Mouse (Mus musculus) hindbrain, embryonic 11.5 days (tissue): ENCODE measurements around the gene Parp1. TPM values are rescaled to one million over a fixed set of nuclear protein-coding genes. Genes with fewer than 3 reads are reported as not detected.
"Not testable (repeated sequence)": the region's sequence is repeated elsewhere in the genome, so short reads cannot be mapped to it uniquely, and the experiment has no call there.

Experiments used
- ATAC-seq: fragments of 200-750 bp; cut with Nextera tagmentation; 2 replicates; pipeline ENCODE4 v1.8.0; 2017; ENCODE audit warnings: mild to moderate bottlenecking, moderate TSS enrichment, moderate library complexity; ENCODE audit not compliant: low FRiP score
- DNase-seq: peaks from one replicate; pipeline ENCODE4 v3.0.0-alpha.2; 2015; ENCODE audit warnings: low spot score
- H3K27ac ChIP-seq: fragments of 300-500 bp; sonication (generic); 2 replicates; pipeline ENCODE4 v1.5.1; 2014; ENCODE audit warnings: mild to moderate bottlenecking, low read depth, low read length
- H3K27me3 ChIP-seq: fragments of 300-500 bp; sonication (generic); 2 replicates; pipeline ENCODE4 v1.6.1; 2014; ENCODE audit warnings: mild to moderate bottlenecking, low read length, moderate library complexity, mixed read lengths; ENCODE audit not compliant: control insufficient read depth, insufficient read depth
- H3K36me3 ChIP-seq: fragments of 300-500 bp; sonication (generic); 2 replicates; pipeline ENCODE4 v1.6.1; 2014; ENCODE audit warnings: mild to moderate bottlenecking, low read length, moderate library complexity, mixed read lengths; ENCODE audit not compliant: control insufficient read depth, insufficient read depth
- H3K4me1 ChIP-seq: fragments of 300-500 bp; sonication (generic); replicated peaks from 2 replicates; pipeline ENCODE4 v1.6.1; 2014; ENCODE audit warnings: low read length, mixed read lengths; ENCODE audit not compliant: control insufficient read depth, insufficient read depth
- H3K4me2 ChIP-seq: fragments of 300-500 bp; sonication (generic); replicated peaks from 2 replicates; pipeline ENCODE4 v1.6.1; 2014; ENCODE audit warnings: mild to moderate bottlenecking, low read depth, low read length
- H3K4me3 ChIP-seq: fragments of 300-500 bp; sonication (generic); 2 replicates; pipeline ENCODE4 v1.5.1; 2014; ENCODE audit warnings: low read depth, low read length
- H3K9ac ChIP-seq: fragments of 300-500 bp; sonication (generic); 2 replicates; pipeline ENCODE4 v1.6.1; 2014; ENCODE audit warnings: low read depth, low read length
- H3K9me3 ChIP-seq: fragments of 300-500 bp; sonication (generic); 2 replicates; pipeline ENCODE4 v1.6.1; 2016; ENCODE audit warnings: low read length; ENCODE audit not compliant: control insufficient read depth
- WGBS: fragments of 180-500 bp; shearing (Covaris S2); extraction: QIAGEN DNeasy Blood & Tissue Kit; methylation state at CpG from one replicate; pipeline ENCODE4 v1.1.7; 2014; 5-methylcytosine and 5-hydroxymethylcytosine counted together
- polyA plus RNA-seq: library from polyadenylated mRNA; unstranded; fragments of >200 nt; fragmentation: Nextera tagmentation; extraction: Ambion mirVana; gene quantifications from 2 replicates; pipeline ENCODE4 v1.2.1, GENCODE M21; 2014

Gene Parp1
- polyA plus RNA-seq, 1 experiment from 2014 or later, result 141 TPM

- no peaks in the 10 kb centered on the region for H3K9me3 ChIP-seq
- H3K4me3 ChIP-seq, result no peak overlapping the region
- no peaks in the 10 kb centered on the region for H3K27me3 ChIP-seq
- H3K4me2 ChIP-seq, result no peak overlapping the region
- no peak overlapping the region for H3K9ac ChIP-seq
- peaks cover 5% of the 10 kb centered on the region; the same call in 1 of the 2 replicates for H3K4me1 ChIP-seq
- ATAC-seq (no peak), DNase-seq (no peak)
- peaks cover 4% of the 10 kb centered on the region; the same call in 1 of the 2 replicates for H3K36me3 ChIP-seq
- H3K27ac ChIP-seq, result no peak overlapping the region
- WGBS, result 62% methylated on average over 8 of the region's 8 CpGs
Observed at GRCm38 (mm10) chr1:180571018-180571589, 2.4 kb downstream of the Parp1 start.

DNA sequence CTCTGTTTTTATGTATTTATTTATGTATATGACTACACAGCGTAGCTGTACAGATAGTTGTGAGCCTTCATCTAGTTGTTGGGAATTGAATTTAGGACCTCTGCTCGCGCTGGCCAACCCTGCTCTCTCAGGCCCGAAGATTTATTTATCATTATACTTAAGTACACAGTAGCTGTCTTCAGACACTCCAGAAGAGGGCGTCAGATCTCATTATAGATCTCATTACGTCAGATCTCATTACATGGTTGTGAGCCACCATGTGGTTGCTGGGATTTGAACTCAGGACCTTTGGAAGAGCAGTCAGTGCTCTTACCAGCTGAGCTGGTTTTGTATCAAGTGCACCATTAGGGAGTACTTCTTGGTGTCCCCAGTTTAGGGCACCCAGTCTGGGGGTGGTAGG lies 3.0 kb downstream of the Parp1 start:
- not testable (repeated sequence) for H3K4me2 ChIP-seq, H3K9ac ChIP-seq, H3K4me3 ChIP-seq, ATAC-seq, H3K27me3 ChIP-seq, H3K36me3 ChIP-seq, DNase-seq, H3K27ac ChIP-seq, H3K9me3 ChIP-seq, H3K4me1 ChIP-seq
- 87% methylated on average over 6 of the region's 6 CpGs for WGBS

DNA sequence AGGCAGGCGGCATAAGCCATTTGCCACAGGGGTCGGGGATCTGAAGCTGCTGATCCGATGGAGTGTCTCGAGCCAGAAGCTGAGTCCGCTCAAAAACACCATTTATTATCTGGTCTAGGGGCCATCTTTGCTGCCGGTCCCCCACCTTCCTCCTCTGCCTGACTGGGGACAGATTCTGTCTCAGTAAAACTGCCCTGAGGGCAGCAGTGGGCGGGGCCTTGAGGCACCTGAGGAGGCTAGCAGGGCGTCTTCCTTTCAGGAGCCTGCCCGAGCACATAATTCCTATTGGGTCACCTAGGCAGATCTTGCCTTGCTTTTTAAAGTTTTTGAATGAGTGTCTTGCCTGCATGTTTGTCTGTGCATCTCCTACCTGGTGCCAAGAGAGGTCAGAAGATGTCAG lies 3.4 kb downstream of the Parp1 start:
- Histone ChIP-seq H3K36me3 (peaks cover 8% of the 10 kb centered on the region; the same call in 1 of the 2 replicates), H3K27me3 (no peaks in the 10 kb centered on the region), H3K4me3 (no peak overlapping the region), H3K27ac (no peak overlapping the region), H3K9ac (no peak overlapping the region), H3K9me3 (no peaks in the 10 kb centered on the region), H3K4me2 (no peak overlapping the region), H3K4me1 (peaks cover 5% of the 10 kb centered on the region; the same call in 1 of the 2 replicates)
- 90% methylated on average over 9 of the region's 9 CpGs for WGBS
- DNase-seq, result no peak
- no peak for ATAC-seq

- ATAC-seq, result no peak
- 84% methylated on average over 3 of the region's 3 CpGs for WGBS
- no peaks in the 10 kb centered on the region for H3K4me1 ChIP-seq
- no peak overlapping the region for H3K4me2 ChIP-seq
- no peak overlapping the region for H3K27ac ChIP-seq
- DNase-seq, result no peak
- peaks cover 29% of the 10 kb centered on the region for H3K36me3 ChIP-seq
- H3K27me3 ChIP-seq, result no peaks in the 10 kb centered on the region
- no peak overlapping the region for H3K4me3 ChIP-seq
- no peaks in the 10 kb centered on the region for H3K9me3 ChIP-seq
- no peak overlapping the region for H3K9ac ChIP-seq
Observed at GRCm38 (mm10) chr1:180576524-180576923, 7.8 kb downstream of the Parp1 start.

GRCm38 (mm10) chr1:180577837-180578236 lies 9.1 kb downstream of the Parp1 start:
- no peak overlapping the region for H3K4me2 ChIP-seq
- ATAC-seq (no peak), DNase-seq (no peak)
- H3K27me3 ChIP-seq, result no peaks in the 10 kb centered on the region
- no peak overlapping the region for H3K9ac ChIP-seq
- H3K4me3 ChIP-seq, result no peak overlapping the region
- H3K4me1 ChIP-seq, result no peaks in the 10 kb centered on the region
- no peak overlapping the region for H3K27ac ChIP-seq
- H3K36me3 ChIP-seq, result peaks cover 36% of the 10 kb centered on the region
- 89% methylated on average over 4 of the region's 4 CpGs for WGBS
- no peaks in the 10 kb centered on the region for H3K9me3 ChIP-seq

GRCm38 (mm10) chr1:180587792-180588442 lies 19.2 kb downstream of the Parp1 start:
- no peak overlapping the region for H3K27ac ChIP-seq
- WGBS, result 96% methylated on average over 17 of the region's 17 CpGs
- no peaks in the 10 kb centered on the region for H3K27me3 ChIP-seq
- ATAC-seq (no peak), DNase-seq (no peak)
- no peak overlapping the region for H3K9ac ChIP-seq
- no peak overlapping the region for H3K4me2 ChIP-seq
- H3K4me3 ChIP-seq, result no peak overlapping the region
- H3K4me1 ChIP-seq, result no peaks in the 10 kb centered on the region
- H3K36me3 ChIP-seq, result peaks cover 30% of the 10 kb centered on the region
- H3K9me3 ChIP-seq, result no peaks in the 10 kb centered on the region

DNA sequence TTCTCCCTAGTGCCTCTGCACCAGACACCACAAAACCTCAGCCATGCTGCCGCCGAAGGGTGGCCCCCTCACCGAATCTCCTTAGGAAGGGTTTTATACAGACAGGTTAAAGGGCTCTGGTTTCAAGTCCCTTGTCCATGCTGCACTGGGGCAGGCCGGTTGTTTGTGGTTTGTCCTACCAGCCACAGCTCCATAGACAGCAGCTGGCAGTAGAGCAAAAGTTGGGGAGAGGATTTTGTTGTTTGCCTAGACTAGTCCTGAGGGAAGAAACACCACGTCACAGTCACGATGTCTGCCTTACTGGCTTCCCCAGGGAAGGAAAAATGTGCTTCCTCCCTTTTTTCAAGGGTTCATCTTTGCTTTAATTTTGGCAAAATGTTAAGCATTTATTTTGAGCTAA lies 31.9 kb downstream of the Parp1 start:
- WGBS, result 90% methylated on average over 6 of the region's 6 CpGs
- Histone ChIP-seq H3K9ac (no peak overlapping the region), H3K27ac (no peak overlapping the region), H3K4me3 (no peak overlapping the region), H3K27me3 (no peaks in the 10 kb centered on the region), H3K4me2 (no peak overlapping the region), H3K9me3 (no peaks in the 10 kb centered on the region), H3K4me1 (no peaks in the 10 kb centered on the region), H3K36me3 (peaks cover 19% of the 10 kb centered on the region; the same call in 1 of the 2 replicates)
- DNase-seq (no peak), ATAC-seq (no peak)

DNA sequence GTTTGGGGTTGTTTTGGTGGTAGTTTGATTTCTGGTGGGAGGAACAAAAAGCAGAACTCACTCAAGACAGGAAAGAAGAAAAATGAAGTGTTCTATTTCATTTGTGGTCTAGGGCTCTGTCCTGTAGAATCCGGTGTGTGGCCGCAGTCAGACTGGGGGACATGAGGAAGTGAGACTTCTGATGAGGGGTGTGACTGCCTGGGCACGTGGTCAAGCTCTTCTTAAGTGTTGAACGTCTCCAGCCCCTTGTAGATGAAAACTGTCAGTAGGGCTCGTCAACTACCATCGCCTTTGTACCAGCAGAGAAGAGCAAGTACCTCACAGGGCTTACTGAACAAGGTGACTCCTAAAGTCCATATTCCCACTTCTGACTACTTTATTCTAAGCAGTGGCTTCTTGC lies 33.1 kb downstream of the Parp1 start:
- H3K4me3 ChIP-seq, result no peak overlapping the region
- DNase-seq, result no peak
- ATAC-seq, result no peak
- no peak overlapping the region for H3K4me2 ChIP-seq
- H3K27ac ChIP-seq, result no peak overlapping the region
- H3K9me3 ChIP-seq, result no peaks in the 10 kb centered on the region
- no peak overlapping the region for H3K9ac ChIP-seq
- peaks cover 18% of the 10 kb centered on the region; the same call in 1 of the 2 replicates for H3K36me3 ChIP-seq
- H3K27me3 ChIP-seq, result no peaks in the 10 kb centered on the region
- H3K4me1 ChIP-seq, result no peaks in the 10 kb centered on the region
- WGBS, result 92% methylated on average over 6 of the region's 6 CpGs

DNA sequence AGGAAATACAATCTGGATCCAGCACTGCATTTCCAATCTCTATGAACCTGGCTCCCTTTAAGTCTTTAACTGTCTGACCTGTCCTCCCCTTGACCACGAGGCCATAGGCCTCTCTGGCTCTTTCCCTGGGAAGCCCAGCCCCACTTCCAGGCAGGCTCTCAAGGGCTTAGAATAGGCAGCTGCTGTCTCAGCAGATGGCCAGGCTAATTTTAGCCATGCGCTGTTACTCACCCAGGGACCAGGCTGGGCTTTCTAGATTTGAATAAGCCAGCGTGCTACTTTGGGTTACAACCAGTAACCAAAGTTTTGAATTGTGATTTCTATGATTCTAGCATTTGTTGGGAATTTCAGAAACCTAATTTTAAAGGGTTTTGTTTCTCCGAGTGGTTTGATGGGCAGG lies 35.9 kb downstream of the Parp1 start:
- H3K36me3 ChIP-seq, result peaks cover 6% of the 10 kb centered on the region; the same call in 1 of the 2 replicates
- no peaks in the 10 kb centered on the region for H3K27me3 ChIP-seq
- ATAC-seq, result no peak
- no peak overlapping the region for H3K27ac ChIP-seq
- H3K4me1 ChIP-seq, result no peaks in the 10 kb centered on the region
- H3K4me2 ChIP-seq, result no peak overlapping the region
- no peak overlapping the region for H3K4me3 ChIP-seq
- DNase-seq, result peak; percentile 14
- 80% methylated on average over 4 of the region's 4 CpGs for WGBS
- H3K9me3 ChIP-seq, result no peaks in the 10 kb centered on the region
- H3K9ac ChIP-seq, result no peak overlapping the region
